Comparison of ENCODE assay signal across 12 mouse cellular contexts in genomic region chr7:132337268-132337917, GRCm38 (mm10). TPM values are rescaled to one million over a fixed set of nuclear protein-coding genes. Genes with fewer than 3 reads are reported as not detected.
DNase-seq lines count a peak whose midpoint lies in the region; ATAC-seq and TF ChIP-seq lines count a peak whose summit lies in the region.
"Had no signal": no experiment of that assay in that cellular context is flagged by ENCODE, and none has a peak within 500 bp of the region (broad histone marks: within the 10 kb centered on the region; RNA-seq: fewer than 3 reads in every experiment).

No protein-coding gene starts in this region.

- H3K27me3 ChIP-seq in liver, adult 2 months (ENCODE audit: control insufficient read depth, insufficient read depth, low read length) = no peaks in the 10 kb centered on the region
- H3K27me3 ChIP-seq in liver, embryonic 11.5 days (replicated peaks; ENCODE audit: control insufficient read depth, insufficient read depth, low read length) = no peaks in the 10 kb centered on the region
- H3K27me3 ChIP-seq in embryonic facial prominence, embryonic 10.5 days (replicated peaks; ENCODE audit: low read depth, poor library complexity, severe bottlenecking) = peaks cover 11% of the 10 kb centered on the region; the same call in 1 of the 2 replicates
- H3K27me3 ChIP-seq in hindbrain, postnatal 0 days (ENCODE audit: insufficient read depth, low read length) = no peaks in the 10 kb centered on the region
- H3K27me3 ChIP-seq: limb, embryonic 12.5 days; stomach, embryonic 15.5 days had no signal

- H3K36me3 ChIP-seq in liver, adult 2 months (ENCODE audit: control insufficient read depth, insufficient read depth, low read length) = no peaks in the 10 kb centered on the region
- no peaks in the 10 kb centered on the region for H3K36me3 ChIP-seq in liver, embryonic 11.5 days (ENCODE audit: control insufficient read depth, insufficient read depth, low read length)
- H3K36me3 ChIP-seq in embryonic facial prominence, embryonic 10.5 days (replicated peaks) = no peaks in the 10 kb centered on the region
- H3K36me3 ChIP-seq in hindbrain, postnatal 0 days (ENCODE audit: insufficient read depth, low read length) = no peaks in the 10 kb centered on the region
- H3K36me3 ChIP-seq: limb, embryonic 12.5 days; stomach, embryonic 15.5 days had no signal

- H3K79me2 ChIP-seq in liver, adult 2 months (ENCODE audit: control insufficient read depth, insufficient read depth, low read length) = no peaks in the 10 kb centered on the region

- no peak for ATAC-seq in liver, embryonic 11.5 days (replicated peaks; ENCODE audit: low FRiP score)
- no peak for ATAC-seq in hindbrain, postnatal 0 days

- H3K9me3 ChIP-seq in liver, embryonic 11.5 days (ENCODE audit: control insufficient read depth, low read length) = no peaks in the 10 kb centered on the region
- 0 out of 2 replicates have a peak, but pooled peaks cover 4% of the 10 kb centered on the region for H3K9me3 ChIP-seq in embryonic facial prominence, embryonic 10.5 days
- no peaks in the 10 kb centered on the region for H3K9me3 ChIP-seq in hindbrain, postnatal 0 days (ENCODE audit: low read length)
- H3K9me3 ChIP-seq: stomach, embryonic 15.5 days had no signal

- H3K9ac ChIP-seq in liver, adult 2 months (ENCODE audit: low read depth, low read length) = no peak overlapping the region
- H3K9ac ChIP-seq in liver, embryonic 11.5 days (ENCODE audit: low read depth, low read length) = no peak overlapping the region
- H3K9ac ChIP-seq in hindbrain, postnatal 0 days (replicated peaks; ENCODE audit: low read length) = no peak overlapping the region
- H3K9ac ChIP-seq: limb, embryonic 12.5 days; stomach, embryonic 15.5 days had no signal

- H3K4me3 ChIP-seq in gastrocnemius, adult 2 months = no peak overlapping the region
- H3K4me3 ChIP-seq in liver, adult 2 months (ENCODE audit: insufficient read depth, low read depth, low read length) = no peak overlapping the region
- H3K4me3 ChIP-seq in liver, embryonic 11.5 days (ENCODE audit: low read depth, low read length) = no peak overlapping the region
- H3K4me3 ChIP-seq in embryonic facial prominence, embryonic 10.5 days = no peak overlapping the region
- no peak overlapping the region for H3K4me3 ChIP-seq in hindbrain, postnatal 0 days (ENCODE audit: low read length)
- H3K4me3 ChIP-seq: limb, embryonic 12.5 days; stomach, embryonic 15.5 days had no signal

- DNase-seq in gastrocnemius, adult 2 months = no peak
- no peak for DNase-seq in gastrocnemius, adult 18-20 months (ENCODE audit: low spot score)
- no peak for DNase-seq in liver, adult 2 months (ENCODE audit: extremely low read depth, low read depth, low spot score)
- DNase-seq in liver, embryonic 11.5 days (ENCODE audit: low spot score) = no peak
- DNase-seq in embryonic facial prominence, embryonic 10.5 days (ENCODE audit: low spot score) = no peak
- DNase-seq in hindbrain, postnatal 0 days (ENCODE audit: low spot score) = no peak
- no peak for DNase-seq in urinary bladder, postnatal 25 days (ENCODE audit: low spot score)
- DNase-seq in heart, adult 11 months = no peak
- DNase-seq: adrenal gland, postnatal 25 days; cerebellum, adult 9-10 months had no signal

- intact Hi-C loops in gastrocnemius, adult 2 months (cut with DNase I) = no loop called here

- TF ChIP-seq CTCF in gastrocnemius, adult 2 months (IDR thresholded peaks at IDR 0.05) = no peak
- no peak for TF ChIP-seq CTCF in liver, adult 2 months (IDR thresholded peaks at IDR 0.05; ENCODE audit: low read depth, low read length)
- no peak for TF ChIP-seq CTCF in hindbrain, postnatal 0 days (IDR thresholded peaks at IDR 0.05; ENCODE audit: low read depth)

- H3K4me2 ChIP-seq in liver, embryonic 11.5 days = no peak overlapping the region
- no peak overlapping the region for H3K4me2 ChIP-seq in hindbrain, postnatal 0 days (ENCODE audit: low read depth, low read length)
- H3K4me2 ChIP-seq: limb, embryonic 12.5 days; stomach, embryonic 15.5 days had no signal

- WGBS in liver, adult 2 months = 84% methylated on average over 11 of the region's 11 CpGs
- WGBS in liver, embryonic 11.5 days = 84% methylated on average over 11 of the region's 11 CpGs
- 77% methylated on average over 11 of the region's 11 CpGs for WGBS in embryonic facial prominence, embryonic 10.5 days
- WGBS in hindbrain, postnatal 0 days = 61% methylated on average over 11 of the region's 11 CpGs

- TF ChIP-seq POLR2A in liver, adult 2 months (IDR thresholded peaks at IDR 0.05; ENCODE audit: extremely low read depth, insufficient read depth, low read length) = no peak

- H3K4me1 ChIP-seq in liver, adult 2 months (ENCODE audit: control insufficient read depth, insufficient read depth, low read length) = no peaks in the 10 kb centered on the region
- H3K4me1 ChIP-seq in liver, embryonic 11.5 days (replicated peaks; ENCODE audit: control insufficient read depth, insufficient read depth, low read length) = peaks cover 7% of the 10 kb centered on the region
- peaks cover 34% of the 10 kb centered on the region for H3K4me1 ChIP-seq in embryonic facial prominence, embryonic 10.5 days
- peaks cover 8% of the 10 kb centered on the region for H3K4me1 ChIP-seq in hindbrain, postnatal 0 days (ENCODE audit: insufficient read depth, low read length)

- H3K27ac ChIP-seq in gastrocnemius, adult 2 months = peak overlapping the region; percentile 70
- peak overlapping the region; percentile 84 for H3K27ac ChIP-seq in liver, adult 2 months (replicated peaks; ENCODE audit: insufficient read depth, low read depth, low read length)
- no peak overlapping the region for H3K27ac ChIP-seq in liver, embryonic 11.5 days (ENCODE audit: low read depth, low read length)
- H3K27ac ChIP-seq in embryonic facial prominence, embryonic 10.5 days (replicated peaks) = peak overlapping the region; percentile 24
- H3K27ac ChIP-seq in hindbrain, postnatal 0 days = 0 out of 2 replicates have a peak overlapping the region, but pooled peaks have one; percentile 34
- H3K27ac ChIP-seq: stomach, embryonic 15.5 days had no signal

RNA-seq across cellular contexts. Expression of gene Chst15, which starts 20.4 kb away (rescaled TPM):
- 1 to 10 TPM; 2.6 to 3.0 TPM for total RNA-seq in gastrocnemius, adult 2 months (2021)
- total RNA-seq in gastrocnemius, adult 18-20 months (2021) = 1 to 10 TPM; 1.6 to 2.0 TPM
- total RNA-seq in liver, adult 2 months (2014; rRNA removed) = 6.5 and 10.4 TPM in 2 replicates
- 3.0 and 4.3 TPM in 2 replicates for polyA plus RNA-seq in liver, adult 2 months (2012; rRNA removed)
- 12.8 and 14.1 TPM in 2 replicates for polyA plus RNA-seq in liver, embryonic 11.5 days (2014; fragmentation: Nextera tagmentation; extraction: Ambion mirVana)
- 11.8 and 12.7 TPM in 2 replicates for polyA plus RNA-seq in embryonic facial prominence, embryonic 10.5 days (2016; fragmentation: Nextera tagmentation; extraction: Ambion mirVana)
- total RNA-seq in hindbrain, postnatal 0 days (2014; rRNA removed) = 32.6 and 34.1 TPM in 2 replicates
- polyA plus RNA-seq in hindbrain, postnatal 0 days (2015; fragmentation: Nextera tagmentation; extraction: Ambion mirVana) = 16.2 and 16.7 TPM in 2 replicates
